Mouse (Mus musculus) stomach, embryonic 14.5 days (tissue): ENCODE results near the gene Rbfox3. TPM values are rescaled to one million over a fixed set of nuclear protein-coding genes. Genes with fewer than 3 reads are reported as not detected.
A peak's percentile ranks its signal among the peaks of the same experiment; 100 is the strongest.

Experiments used
- ATAC-seq: fragments of 200-750 bp; cut with Nextera tagmentation; 2 replicates; pipeline ENCODE4 v1.8.0; 2017; ENCODE audit warnings: low read depth, moderate TSS enrichment; ENCODE audit not compliant: insufficient number of reproducible peaks, insufficient read depth, low FRiP score
- H3K27ac ChIP-seq: fragments of 300-500 bp; sonication (generic); 2 replicates; pipeline ENCODE4 v1.5.1; 2014; ENCODE audit warnings: mild to moderate bottlenecking, low read length, moderate library complexity, mixed read lengths
- H3K27me3 ChIP-seq: fragments of 300-500 bp; sonication (generic); 2 replicates; pipeline ENCODE4 v1.6.1; 2014; ENCODE audit warnings: low read length, control low read depth, mixed read lengths; ENCODE audit not compliant: control insufficient read depth, insufficient read depth
- H3K36me3 ChIP-seq: fragments of 300-500 bp; sonication (generic); 2 replicates; pipeline ENCODE4 v1.6.1; 2014; ENCODE audit warnings: mild to moderate bottlenecking, control low read depth, low read length, moderate library complexity, mixed read lengths; ENCODE audit not compliant: control insufficient read depth, insufficient read depth
- H3K4me1 ChIP-seq: fragments of 300-500 bp; sonication (generic); 2 replicates; pipeline ENCODE4 v1.6.1; 2014; ENCODE audit warnings: low read length, control low read depth, mixed read lengths; ENCODE audit not compliant: control insufficient read depth, insufficient read depth
- H3K4me2 ChIP-seq: fragments of 300-500 bp; sonication (generic); replicated peaks from 2 replicates; pipeline ENCODE4 v1.6.1; 2014; ENCODE audit warnings: low read depth, low read length, control low read depth
- H3K4me3 ChIP-seq: fragments of 300-500 bp; sonication (generic); 2 replicates; pipeline ENCODE4 v1.5.1; 2014; ENCODE audit warnings: low read depth, low read length, control low read depth
- H3K9ac ChIP-seq: fragments of 300-500 bp; sonication (generic); replicated peaks from 2 replicates; pipeline ENCODE4 v1.6.1; 2014; ENCODE audit warnings: low read depth, mild to moderate bottlenecking, control low read depth, low read length, moderate library complexity, mixed read lengths
- H3K9me3 ChIP-seq: fragments of 300-500 bp; sonication (generic); 2 replicates; pipeline ENCODE4 v1.6.1; 2016; ENCODE audit warnings: low read depth, low read length, control low read depth; ENCODE audit not compliant: control insufficient read depth
- WGBS: fragments of 180-500 bp; shearing (Covaris S2); extraction: QIAGEN DNeasy Blood & Tissue Kit; methylation state at CpG from one replicate; pipeline ENCODE4 v1.1.7; 2014; 5-methylcytosine and 5-hydroxymethylcytosine counted together
- polyA plus RNA-seq: library from polyadenylated mRNA; unstranded; fragments of >200 nt; fragmentation: Nextera tagmentation; extraction: Ambion mirVana; gene quantifications from 2 replicates; pipeline ENCODE4 v1.2.1, GENCODE M21; 2014

Gene Rbfox3
- polyA plus RNA-seq, 1 experiment from 2014 or later = 1.2 TPM

- no peaks in the 10 kb centered on the region for H3K9me3 ChIP-seq
- H3K4me1 ChIP-seq = no peaks in the 10 kb centered on the region
- peaks cover 7% of the 10 kb centered on the region; the same call in 1 of the 2 replicates for H3K36me3 ChIP-seq
- ATAC-seq = no peak
- no peaks in the 10 kb centered on the region for H3K27me3 ChIP-seq
- H3K4me2 ChIP-seq = no peak overlapping the region
- no peak overlapping the region for H3K27ac ChIP-seq
- no peak overlapping the region for H3K9ac ChIP-seq
- H3K4me3 ChIP-seq = no peak overlapping the region
- 69% methylated on average over 11 of the region's 11 CpGs for WGBS
These were observed 426.1 kb downstream of the Rbfox3 start for GRCm38 (mm10) chr11:118485338-118485737.

DNA sequence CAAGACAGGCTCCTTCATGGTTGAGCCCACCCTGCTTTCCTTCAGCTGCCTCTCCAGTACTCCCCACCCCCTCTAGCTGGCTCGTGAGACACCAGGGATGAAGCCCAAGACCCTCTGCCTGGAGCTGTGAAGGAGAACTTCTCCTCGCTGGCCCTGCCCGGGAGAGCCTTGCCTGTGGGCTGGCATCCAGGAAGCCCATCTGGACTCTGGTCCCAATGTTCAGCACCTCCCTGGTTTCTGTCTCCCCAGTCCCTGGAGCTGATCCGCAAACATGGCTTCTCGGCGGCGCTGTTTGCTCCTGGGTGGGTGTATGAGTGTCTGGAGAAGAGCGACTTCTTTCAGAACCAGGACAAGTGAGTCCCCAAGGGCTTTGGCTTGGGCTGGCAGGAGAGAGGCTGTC is 427.2 kb downstream of the Rbfox3 start:
- no peaks in the 10 kb centered on the region for H3K4me1 ChIP-seq
- ATAC-seq = no peak
- no peaks in the 10 kb centered on the region for H3K27me3 ChIP-seq
- peaks cover 7% of the 10 kb centered on the region; the same call in 1 of the 2 replicates for H3K36me3 ChIP-seq
- H3K4me2 ChIP-seq = no peak overlapping the region
- H3K4me3 ChIP-seq = no peak overlapping the region
- 78% methylated on average over 8 of the region's 8 CpGs for WGBS
- no peak overlapping the region for H3K27ac ChIP-seq
- H3K9ac ChIP-seq = no peak overlapping the region
- no peaks in the 10 kb centered on the region for H3K9me3 ChIP-seq

- Histone ChIP-seq H3K27me3 (no peaks in the 10 kb centered on the region), H3K9me3 (no peaks in the 10 kb centered on the region), H3K27ac (no peak overlapping the region), H3K9ac (no peak overlapping the region), H3K4me1 (0 out of 2 replicates have a peak, but pooled peaks cover 3% of the 10 kb centered on the region), H3K4me3 (no peak overlapping the region), H3K36me3 (peaks cover 7% of the 10 kb centered on the region; the same call in 1 of the 2 replicates), H3K4me2 (no peak overlapping the region)
- no peak for ATAC-seq
- WGBS = 81% methylated on average over 14 of the region's 14 CpGs
These were observed 429.6 kb downstream of the Rbfox3 start for GRCm38 (mm10) chr11:118481751-118482150.

- no peak for ATAC-seq
- Histone ChIP-seq H3K36me3 (peaks cover 4% of the 10 kb centered on the region; the same call in 1 of the 2 replicates), H3K27me3 (no peaks in the 10 kb centered on the region), H3K9me3 (no peaks in the 10 kb centered on the region), H3K4me1 (0 out of 2 replicates have a peak, but pooled peaks cover 3% of the 10 kb centered on the region), H3K27ac (no peak overlapping the region), H3K9ac (no peak overlapping the region), H3K4me2 (no peak overlapping the region), H3K4me3 (no peak overlapping the region)
- 91% methylated on average over 11 of the region's 11 CpGs for WGBS
These were observed 430.2 kb downstream of the Rbfox3 start for GRCm38 (mm10) chr11:118481231-118481630.

DNA sequence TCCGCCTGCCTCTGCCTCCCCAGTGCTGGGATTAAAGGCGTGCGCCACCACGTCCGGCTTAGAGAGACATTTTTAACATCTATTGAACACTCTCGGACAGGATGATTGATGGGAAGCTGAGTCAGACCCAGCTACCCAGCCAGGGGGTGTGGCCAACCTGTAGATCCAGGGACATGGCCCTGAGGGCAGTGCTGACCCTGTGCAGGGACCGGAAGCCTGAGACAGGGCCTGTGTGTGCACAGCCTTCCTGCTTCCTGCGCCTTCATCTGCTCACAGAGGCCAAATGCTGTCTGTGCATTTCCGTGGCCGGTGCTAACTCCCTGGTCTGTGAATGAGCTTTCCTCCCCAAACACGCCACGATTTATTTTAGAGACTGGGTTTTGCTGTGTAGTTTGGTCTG is 431.6 kb downstream of the Rbfox3 start:
- WGBS = 63% methylated on average over 12 of the region's 12 CpGs
- H3K4me2 ChIP-seq = no peak overlapping the region

GRCm38 (mm10) chr11:118476396-118477373 is 434.7 kb downstream of the Rbfox3 start, which contains the start of gene Engase:
Gene Engase, plus strand, starts transcription at chr11:118476829.
- no peaks in the 10 kb centered on the region for H3K9me3 ChIP-seq
- H3K4me1 ChIP-seq = 0 out of 2 replicates have a peak, but pooled peaks cover 3% of the 10 kb centered on the region
- under 1% methylated on average over 57 of the region's 57 CpGs for WGBS
- H3K4me2 ChIP-seq = peak within 1 kb of the TSS; percentile 95
- ATAC-seq = peak; percentile 100
- H3K27ac ChIP-seq = no peak within 1 kb of the TSS
- peak within 1 kb of the TSS; percentile 76 for H3K4me3 ChIP-seq
- peak within 1 kb of the TSS; percentile 57; the same call in 1 of the 2 replicates for H3K9ac ChIP-seq
- no peaks in the 10 kb centered on the region; the same call in 1 of the 2 replicates for H3K36me3 ChIP-seq
- H3K27me3 ChIP-seq = no peaks in the 10 kb centered on the region

More for the DNA sequence above, 431.6 kb downstream of the Rbfox3 start:
- Histone ChIP-seq H3K27ac (no peak overlapping the region), H3K36me3 (peaks cover 4% of the 10 kb centered on the region; the same call in 1 of the 2 replicates), H3K4me1 (0 out of 2 replicates have a peak, but pooled peaks cover 3% of the 10 kb centered on the region), H3K27me3 (no peaks in the 10 kb centered on the region), H3K4me3 (no peak overlapping the region), H3K9me3 (no peaks in the 10 kb centered on the region), H3K9ac (no peak overlapping the region)
- ATAC-seq = no peak

- ATAC-seq = no peak
- 0 out of 2 replicates have a peak, but pooled peaks cover 3% of the 10 kb centered on the region for H3K4me1 ChIP-seq
- H3K4me2 ChIP-seq = no peak overlapping the region
- WGBS = 77% methylated on average over 7 of the region's 7 CpGs
- no peak overlapping the region for H3K27ac ChIP-seq
- no peaks in the 10 kb centered on the region; the same call in 1 of the 2 replicates for H3K36me3 ChIP-seq
- no peaks in the 10 kb centered on the region for H3K9me3 ChIP-seq
- H3K27me3 ChIP-seq = no peaks in the 10 kb centered on the region
- no peak overlapping the region for H3K9ac ChIP-seq
- H3K4me3 ChIP-seq = no peak overlapping the region
These were observed 435.8 kb downstream of the Rbfox3 start for GRCm38 (mm10) chr11:118475496-118476083.

GRCm38 (mm10) chr11:118473842-118474500 is 437.4 kb downstream of the Rbfox3 start:
- Histone ChIP-seq H3K4me1 (peaks cover 7% of the 10 kb centered on the region; the same call in 1 of the 2 replicates), H3K27me3 (no peaks in the 10 kb centered on the region), H3K9me3 (no peaks in the 10 kb centered on the region), H3K9ac (no peak overlapping the region), H3K4me3 (no peak overlapping the region), H3K36me3 (no peaks in the 10 kb centered on the region), H3K4me2 (no peak overlapping the region), H3K27ac (no peak overlapping the region)
- WGBS = 78% methylated on average over 6 of the region's 6 CpGs
- no peak for ATAC-seq
